Mouse (Mus musculus) layer of hippocampus, postnatal 10 days (tissue): ENCODE measurements around the gene Ppm1g. TPM values are rescaled to one million over a fixed set of nuclear protein-coding genes. Genes with fewer than 3 reads are reported as not detected.

ENCODE experiments used
- DNase-seq, 2 experiments: peaks; one replicate each; pipeline ENCODE4 v3.0.0; 2021; ENCODE audit warnings: low spot score in 2 of 2
- total RNA-seq, 2 experiments: library from RNA; stranded (reverse); gene quantifications; 2 replicates each; pipeline ENCODE4 v1.2.3; 2021

The Ppm1g gene
- total RNA-seq, 2 experiments from 2014 or later: 102 to 107 TPM

DNA sequence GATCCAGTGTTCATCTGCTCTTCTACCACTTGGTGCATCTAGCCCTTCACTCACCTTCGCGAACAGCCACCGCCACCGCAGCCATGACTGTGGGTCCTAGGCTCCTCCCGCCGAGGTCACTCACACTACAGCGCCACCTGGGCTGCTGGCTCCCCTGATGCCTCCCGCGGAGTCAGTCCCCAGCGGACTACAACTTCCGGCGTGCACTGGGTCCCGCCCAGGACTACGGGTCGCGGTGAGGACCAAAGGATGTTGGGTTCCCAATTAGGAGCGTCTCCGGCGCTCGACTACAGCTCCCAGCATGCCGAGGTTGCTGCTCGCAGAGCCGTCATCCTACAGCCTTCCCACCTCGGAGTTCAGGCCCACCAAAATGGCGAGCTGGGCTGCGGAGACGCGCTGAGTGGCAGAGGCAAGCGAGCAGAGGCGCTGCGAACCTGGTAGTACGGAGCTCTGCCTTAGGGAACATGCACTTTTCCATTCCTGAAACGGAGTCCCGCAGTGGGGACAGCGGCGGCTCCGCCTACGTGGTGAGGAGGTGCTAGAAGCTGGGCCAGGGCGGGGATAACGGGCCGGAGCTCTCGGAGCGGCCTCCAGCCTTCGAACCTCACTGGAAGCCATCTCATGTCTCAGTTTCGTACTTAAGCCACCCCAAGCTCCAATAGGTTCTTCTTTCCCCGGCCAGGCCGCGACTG, 27.4 kb downstream of the Ppm1g start, which contains the start of the genes Snx17 and Eif2b4:
Snx17 (plus strand) TSS at position 289 of the 692 bp plus-strand sequence.
Eif2b4 (minus strand) TSS at position 492 of the 692 bp plus-strand sequence.
- peak; percentile 99 for DNase-seq

DNA sequence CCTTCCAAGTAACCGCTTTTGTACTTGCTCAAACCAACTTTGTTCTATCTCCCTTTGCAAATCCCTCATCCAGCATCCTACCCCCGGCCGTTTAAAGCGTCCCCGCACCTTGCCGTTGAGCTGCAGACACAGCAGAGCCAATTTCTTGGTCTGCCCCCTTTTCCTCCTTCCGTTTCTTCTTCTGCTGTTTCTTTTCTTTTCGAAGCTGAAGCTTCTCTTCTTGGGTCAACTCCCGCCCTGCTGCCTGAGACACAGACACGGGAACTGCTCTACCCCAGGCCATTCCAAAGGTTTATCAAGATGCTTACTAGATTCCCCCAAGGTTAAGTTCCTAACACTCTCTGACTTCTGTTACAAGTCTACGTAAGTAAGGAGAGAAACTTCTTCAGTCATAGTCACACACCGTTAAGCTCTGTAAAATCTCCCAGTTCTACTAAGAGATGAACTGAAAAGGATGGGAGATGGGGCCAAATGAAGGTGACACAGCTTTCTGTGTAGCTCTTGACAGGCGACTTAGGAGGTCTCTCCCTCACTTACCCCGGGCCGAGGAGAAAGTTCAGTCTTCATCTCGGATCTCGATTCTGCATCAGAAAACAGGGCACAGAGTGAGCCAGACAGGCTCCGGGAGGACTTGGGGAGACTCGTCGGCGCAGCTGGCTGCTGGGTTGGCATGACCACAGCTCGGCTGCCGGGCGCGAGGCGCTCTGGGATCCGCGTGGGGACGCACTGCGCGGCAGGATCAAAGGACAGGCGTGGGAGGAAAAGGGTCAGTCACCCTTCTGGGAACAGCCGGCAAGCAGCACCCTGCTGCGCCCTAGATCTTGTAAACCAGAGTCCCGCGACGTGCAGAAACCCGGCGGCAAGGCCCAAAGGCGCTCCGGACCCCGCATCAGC, 28.2 kb downstream of the Ppm1g start:
- DNase-seq: no peak

DNA sequence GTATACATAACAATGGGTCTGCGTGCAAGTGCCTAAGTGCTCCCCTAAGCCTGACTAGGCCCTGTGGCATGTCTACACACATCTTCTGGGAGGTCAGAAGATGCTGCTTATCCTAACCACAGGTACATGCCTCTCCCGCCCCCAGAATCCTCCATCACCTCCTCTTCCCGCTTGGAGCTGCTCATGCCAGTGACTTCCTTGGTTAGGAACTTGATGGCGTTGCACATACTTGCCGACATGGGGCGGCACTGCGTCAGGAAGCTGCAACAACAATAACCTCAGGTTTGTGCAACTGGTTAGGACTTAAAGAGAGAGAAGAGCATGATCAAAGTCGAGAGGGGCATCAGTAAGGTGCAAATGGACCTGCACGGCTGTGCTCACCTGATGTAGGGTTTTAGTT, 30.3 kb downstream of the Ppm1g start:
- DNase-seq: no peak

DNA sequence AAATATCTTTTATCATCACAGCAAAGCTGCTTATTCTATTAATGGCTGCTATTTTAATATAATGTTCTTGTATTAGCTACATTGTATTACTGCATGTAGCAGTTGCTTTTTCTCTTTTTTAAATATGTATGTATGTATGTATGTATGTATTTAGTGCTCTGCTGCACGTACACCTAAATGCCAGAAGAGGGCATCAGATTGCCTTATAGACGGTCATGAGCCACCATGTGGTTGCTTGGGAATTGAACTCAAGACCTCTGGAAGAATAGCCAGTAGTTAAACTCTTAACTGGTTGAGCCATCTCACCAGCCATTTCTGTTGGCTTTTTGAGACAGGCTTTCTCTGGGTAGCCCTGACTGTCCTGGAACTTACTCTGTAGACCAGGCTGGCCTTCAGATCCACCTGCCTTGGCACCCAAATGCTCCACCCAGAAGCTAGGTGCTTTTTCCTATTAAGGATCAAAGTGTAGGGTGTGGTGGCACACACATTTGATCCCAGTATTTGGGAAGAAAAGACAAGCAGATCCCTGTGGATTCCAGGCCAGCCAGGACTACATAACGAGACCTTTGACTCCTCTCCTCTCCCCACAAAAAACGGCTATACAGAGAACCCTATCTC, 32.2 kb downstream of the Ppm1g start:
- no peak for DNase-seq

DNA sequence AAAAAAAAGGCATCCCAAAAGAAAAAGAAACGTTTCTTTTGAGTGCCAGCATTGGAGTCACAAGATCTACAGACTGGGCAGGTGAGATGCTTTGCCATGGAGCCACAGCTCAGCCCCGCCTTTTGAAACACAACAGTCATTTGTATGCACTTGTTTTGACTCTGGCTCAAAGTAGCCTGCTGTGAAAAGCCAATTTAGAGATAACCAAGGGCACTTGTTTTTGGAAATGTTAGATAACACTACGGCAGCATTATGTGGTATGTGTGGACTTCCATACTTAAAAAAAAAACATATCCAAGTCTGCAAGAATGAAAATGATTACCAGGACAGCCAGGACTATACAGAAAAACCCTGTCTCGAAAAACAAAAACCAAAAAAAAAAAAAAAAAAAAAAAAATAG, 36.8 kb downstream of the Ppm1g start:
- DNase-seq: no peak

DNA sequence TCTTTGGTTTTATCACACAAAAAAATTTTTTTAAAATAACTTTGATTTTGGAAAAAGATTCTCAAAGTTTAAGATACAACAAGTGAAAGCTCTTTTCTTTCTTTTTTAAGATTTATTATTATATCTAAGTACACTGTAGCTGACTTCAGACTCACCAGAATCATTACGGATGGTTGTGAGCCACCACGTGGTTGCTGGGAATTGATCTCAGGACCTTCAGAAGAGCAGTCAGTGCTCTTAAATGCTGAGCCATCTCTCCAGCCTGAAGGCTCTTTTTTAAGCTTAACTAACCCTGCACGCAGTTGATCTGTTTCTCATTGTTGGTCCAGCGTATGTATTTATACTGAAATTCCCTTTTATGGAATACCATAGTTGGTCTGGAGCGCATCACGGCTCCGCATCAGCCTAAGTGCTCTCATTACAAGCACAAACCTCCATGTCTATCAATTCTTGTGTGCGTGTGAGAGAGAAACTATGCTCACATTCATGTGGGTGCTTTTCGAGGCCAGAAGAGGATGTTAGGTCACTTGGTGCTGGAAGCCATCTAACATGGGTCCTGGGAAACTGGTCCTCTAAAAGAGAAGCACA, 39.2 kb downstream of the Ppm1g start:
- no peak for DNase-seq

DNA sequence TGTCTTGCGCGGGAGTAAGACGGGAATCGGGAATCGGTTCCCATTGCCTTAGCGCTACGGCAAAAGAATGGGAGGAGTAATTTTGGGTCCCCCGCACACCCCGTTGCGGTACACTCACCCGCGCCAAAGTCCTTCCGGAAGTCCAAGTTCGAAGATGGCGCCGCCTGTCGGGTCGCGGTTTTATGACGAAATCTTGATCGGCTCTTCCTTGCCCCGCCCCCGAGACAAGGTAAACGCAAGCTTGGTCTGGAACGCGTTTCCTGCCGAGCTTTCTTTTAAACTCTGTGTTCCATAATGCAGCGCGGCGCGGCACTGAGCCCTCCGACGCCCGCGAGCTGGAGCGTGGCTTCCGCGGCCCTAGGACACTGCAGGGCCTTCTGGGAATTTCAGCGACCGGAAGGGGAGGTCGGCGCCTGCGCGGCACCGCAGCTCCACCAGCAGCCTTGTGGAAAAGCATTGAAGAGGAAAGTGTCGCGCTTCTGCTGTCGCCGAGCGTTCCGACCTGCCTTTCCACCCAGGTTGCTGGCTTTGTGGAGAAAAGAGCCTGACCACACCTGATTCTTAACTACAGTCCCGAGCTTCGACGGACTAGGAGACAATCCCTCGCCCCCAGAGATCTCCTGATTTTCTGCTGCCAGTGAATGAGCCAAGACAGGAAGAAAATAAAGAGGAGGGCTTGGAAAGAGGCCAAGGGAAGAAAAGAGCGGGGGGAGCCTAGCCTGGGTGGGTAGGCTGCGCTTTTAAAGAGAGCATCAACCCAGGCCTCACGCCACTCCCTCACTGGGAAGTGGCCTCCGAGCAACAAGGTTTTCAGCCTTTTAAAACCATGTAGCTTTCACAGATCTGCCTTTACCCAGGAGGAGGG, 40.5 kb downstream of the Ppm1g start, which contains the start of the genes Gm29609 and Gtf3c2:
Gm29609 (minus strand) TSS at position 146 of the 865 bp plus-strand sequence.
Gtf3c2 (minus strand) TSS at position 379 of the 865 bp plus-strand sequence.
- DNase-seq: peak; percentile 97

DNA sequence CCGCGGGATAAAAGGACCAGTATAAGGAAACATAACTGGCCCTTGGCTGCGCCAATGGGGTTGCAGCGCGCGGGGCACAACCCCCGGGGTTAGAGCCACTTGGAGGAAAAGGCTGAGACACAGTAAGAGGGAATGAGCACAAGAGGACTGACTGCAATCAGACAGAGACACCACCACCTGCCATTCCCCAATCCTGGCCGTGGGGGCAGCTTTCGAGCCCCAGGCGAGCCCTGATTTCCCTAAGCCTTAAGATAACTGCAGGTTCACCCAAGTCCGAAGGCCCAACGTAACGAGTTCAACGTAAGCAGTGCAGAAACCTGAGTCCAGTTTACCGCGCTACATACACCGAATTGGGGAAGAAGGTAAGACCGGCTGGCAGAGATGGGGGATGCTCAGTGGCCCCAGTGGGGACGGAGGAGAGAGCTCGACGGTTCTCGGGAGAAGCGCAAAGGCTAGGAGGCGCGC, 41.2 kb downstream of the Ppm1g start:
- DNase-seq: no peak

DNA sequence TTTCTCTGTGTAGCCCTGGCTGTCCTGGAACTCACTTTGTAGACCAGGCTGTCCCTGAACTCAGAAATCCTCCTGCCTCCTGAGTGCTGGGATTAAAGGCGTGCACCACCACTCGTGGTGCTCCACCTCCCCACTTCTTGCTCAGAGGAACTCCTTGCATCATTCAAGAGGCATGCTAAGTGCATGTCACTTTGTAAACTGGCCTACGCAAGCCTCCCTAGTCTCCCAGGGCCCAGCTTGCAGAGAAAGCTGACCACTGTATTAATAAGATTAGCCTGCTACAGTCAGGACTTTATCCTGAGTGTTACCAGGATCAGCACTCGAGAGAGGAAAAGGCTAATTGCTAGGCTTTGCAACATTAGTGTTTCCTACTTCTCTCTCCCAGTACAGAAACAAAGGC, 51.9 kb downstream of the Ppm1g start:
- DNase-seq: no peak

DNA sequence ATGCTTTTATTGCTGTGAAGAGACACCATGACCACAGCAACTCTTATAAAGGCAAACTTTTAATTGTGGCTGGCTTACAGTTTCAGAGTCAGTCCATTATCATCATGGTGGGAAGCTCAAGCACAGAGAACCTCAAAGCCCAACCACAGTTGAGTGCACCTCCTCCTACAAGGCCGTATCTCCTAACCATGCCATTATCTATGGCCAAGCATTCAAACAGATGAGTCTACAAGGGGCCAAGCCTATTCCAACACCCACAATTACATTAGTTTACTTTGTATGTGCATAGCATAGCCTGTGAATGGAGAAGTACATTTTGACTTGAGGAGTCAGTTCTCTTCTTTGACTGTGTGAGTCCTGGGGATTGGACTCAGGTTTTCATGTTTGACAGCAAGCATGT, 55.6 kb downstream of the Ppm1g start:
- no peak for DNase-seq

DNA sequence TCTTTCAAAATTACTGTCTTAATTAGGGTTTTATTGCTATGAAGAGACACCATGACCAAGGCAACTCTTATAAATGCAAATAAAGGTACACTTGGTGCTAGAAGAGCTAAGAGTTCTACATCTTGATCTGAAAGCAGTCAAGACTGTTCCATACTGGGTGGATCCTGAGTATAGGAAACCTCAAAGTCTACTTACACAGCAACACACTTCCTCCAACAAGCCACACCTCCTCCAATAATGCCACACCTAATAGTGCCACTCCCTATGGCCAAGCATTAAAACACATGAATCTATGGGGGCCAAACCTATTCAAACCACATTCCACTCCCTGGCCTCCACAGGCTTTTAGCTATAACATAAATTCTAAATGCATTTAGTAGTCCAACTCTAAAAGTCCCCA, 58.0 kb downstream of the Ppm1g start:
- DNase-seq: no peak

DNA sequence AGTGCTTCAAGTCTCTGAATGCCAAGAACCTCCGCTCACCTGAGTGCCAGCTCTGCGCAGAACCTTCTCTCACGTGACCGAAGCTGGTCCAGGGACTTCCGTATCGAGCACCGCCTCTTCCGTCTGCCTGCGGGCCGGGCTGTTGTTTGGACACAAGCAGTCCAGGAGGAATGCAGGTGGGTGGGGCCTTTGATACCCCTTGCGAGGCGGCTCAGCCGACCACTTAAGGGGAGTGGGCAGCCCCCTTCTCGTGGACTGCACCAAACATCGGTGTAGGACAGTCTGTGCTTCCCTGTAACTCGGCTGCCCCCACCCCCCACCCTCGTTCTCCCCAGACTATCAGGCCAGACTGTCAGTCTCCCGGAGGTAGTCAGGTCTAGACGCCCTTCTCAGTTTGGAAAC, 66.3 kb downstream of the Ppm1g start, which contains the start of gene Mpv17:
Mpv17 (minus strand) TSS at position 100 of the 402 bp plus-strand sequence.
- DNase-seq: peak; percentile 72 to 80

DNA sequence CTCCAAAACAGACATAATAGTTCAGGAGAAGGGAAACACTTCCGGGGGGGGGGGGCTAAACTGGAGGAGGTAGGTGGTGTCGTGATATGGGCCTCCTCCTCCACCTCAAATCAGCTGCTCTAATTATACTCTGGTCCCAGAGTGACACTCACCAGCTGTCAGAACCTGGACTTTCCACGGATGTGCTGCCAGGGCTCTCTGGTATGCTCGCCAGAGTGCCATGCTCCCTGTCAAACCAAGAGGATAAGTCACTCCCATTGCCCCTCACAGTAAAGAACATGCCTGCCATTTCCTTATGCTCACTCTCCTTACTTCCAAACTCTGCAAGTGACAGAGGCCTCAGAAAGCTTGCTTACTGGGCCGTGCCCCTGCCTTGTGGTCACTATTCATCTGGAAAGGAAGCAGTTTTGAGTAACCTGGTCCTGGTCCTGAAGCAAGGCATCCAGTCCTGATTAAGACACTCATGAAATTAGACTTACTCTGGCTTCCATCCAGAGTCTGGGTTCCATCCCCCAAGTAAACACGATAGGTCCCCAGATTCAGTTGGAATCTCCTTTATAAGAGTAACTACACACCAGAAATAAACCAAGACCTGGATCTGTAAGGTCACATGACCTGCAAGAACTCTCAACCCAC, 66.9 kb downstream of the Ppm1g start:
- peak in 1 of 2 experiments; percentile 21 for DNase-seq

Other genes with a start within 250 kb of the Ppm1g start
- 10 to 100 TPM; 80.1 to 86.1 TPM for gene Atraid, start 172.4 kb downstream of the Ppm1g start, total RNA-seq
- gene Slc5a6, start 171.8 kb downstream of the Ppm1g start, total RNA-seq: 10 to 100 TPM; 14.2 to 16.6 TPM
- 10 to 100 TPM; 21.2 to 23.2 TPM for gene Cad, start 165.9 kb downstream of the Ppm1g start, total RNA-seq
- gene Dnajc5g, start 114.4 kb downstream of the Ppm1g start, total RNA-seq: not detected
- gene Slc30a3, start 112.5 kb downstream of the Ppm1g start, total RNA-seq: 10 to 100 TPM; 41.0 to 47.6 TPM
- not detected for gene Trim54, start 104.0 kb downstream of the Ppm1g start, total RNA-seq
- gene Ucn, start 81.9 kb downstream of the Ppm1g start, total RNA-seq: not detected
- gene Mpv17, start 66.4 kb downstream of the Ppm1g start, total RNA-seq: 10 to 100 TPM; 36.3 to 41.4 TPM
- gene Gm29609, start 40.8 kb downstream of the Ppm1g start, total RNA-seq: 1 to 10 TPM; 2.2 to 2.6 TPM
- gene Gtf3c2, start 40.5 kb downstream of the Ppm1g start, total RNA-seq: 10 to 100 TPM; 57.4 to 66.3 TPM
- 10 to 100 TPM; 77.1 to 83.3 TPM for gene Snx17, start 27.5 kb downstream of the Ppm1g start, total RNA-seq
- gene Eif2b4, start 27.3 kb downstream of the Ppm1g start, total RNA-seq: 10 to 100 TPM; 53.0 to 62.7 TPM
- 10 to 100 TPM; 28.9 to 33.1 TPM for gene Zfp513, start 18.4 kb downstream of the Ppm1g start, total RNA-seq
- 10 to 100 TPM; 76.3 to 76.6 TPM for gene Nrbp1, start 20.2 kb upstream of the Ppm1g start, total RNA-seq
- not detected for gene Gm9970, start 20.5 kb upstream of the Ppm1g start, total RNA-seq
- 1 to 10 TPM; 2.3 to 2.9 TPM for gene Krtcap3, start 31.0 kb upstream of the Ppm1g start, total RNA-seq
- gene Ift172, start 70.4 kb upstream of the Ppm1g start, total RNA-seq: 10 to 100 TPM; 68.7 to 70.3 TPM
- gene Fndc4, start 75.4 kb upstream of the Ppm1g start, total RNA-seq: 100 to 1,000 TPM; 164 to 185 TPM
- gene Gckr, start 76.8 kb upstream of the Ppm1g start, total RNA-seq: under 1 TPM; 0.09 to 0.25 TPM
- gene Zfp512, start 231.7 kb upstream of the Ppm1g start, total RNA-seq: 10 to 100 TPM; 51.5 to 55.8 TPM